Mouse (Mus musculus) embryonic stem cell, embryonic (primary cell): Measurements from ENCODE around the gene Eef1akmt2.

ENCODE experiments used
- CTCF ChIA-PET, 4 experiments: fragments of 300-600 bp in 2 of 4; fragments of 350-600 bp in 2 of 4; sonication (Branson Sonifier 250); formaldehyde crosslinking; loops; one replicate each; lab custom pipeline; 2022; ENCODE audit warnings: inconsistent platforms in 2 of 4; lab: Charles Lee
- POLR2A ChIA-PET, 4 experiments: fragments of 300-600 bp in 2 of 4; fragments of 350-600 bp in 2 of 4; sonication (Branson Sonifier 250); formaldehyde crosslinking; loops; one replicate each; lab custom pipeline; 2022; ENCODE audit warnings: antibody characterized with exemption in 4 of 4, inconsistent platforms in 1 of 4; lab: Charles Lee

The Eef1akmt2 gene

GRCm38 (mm10) chr7:132824346-132825022 is 28.0 kb downstream of the Eef1akmt2 start:
- ChIA-PET POLR2A (interaction anchor here in 1 of 4 experiments (1.2 to 2.6 kb wide), 2 partner anchors 10 to 13 kb away, joined by 3 to 10 read pairs; no protein-coding TSS in a partner anchor), CTCF (interaction anchor here in 2 of 4 experiments (0.8 to 1.5 kb wide), 2 partner anchors 14 to 73 kb away, joined by 3 to 4 read pairs; no protein-coding TSS in a partner anchor)

- CTCF ChIA-PET = interaction anchor here in 2 of 4 experiments (1.1 to 1.5 kb wide), 2 partner anchors 13 kb away, joined by 3 to 4 read pairs; no protein-coding TSS in a partner anchor
- POLR2A ChIA-PET = interaction anchor here in 1 of 4 experiments (0.9 to 2.6 kb wide), 3 partner anchors 12 to 21 kb away, joined by 4 to 10 read pairs (median 5); no protein-coding TSS in a partner anchor
These were observed 28.6 kb downstream of the Eef1akmt2 start for GRCm38 (mm10) chr7:132823832-132824231.

GRCm38 (mm10) chr7:132820692-132821091 is 31.8 kb downstream of the Eef1akmt2 start:
- CTCF ChIA-PET = no interaction called here
- POLR2A ChIA-PET = interaction anchor here in 2 of 4 experiments (0.5 to 1.1 kb wide), 3 partner anchors 9 to 270 kb away, joined by 3 to 5 read pairs (median 3); no protein-coding TSS in a partner anchor

GRCm38 (mm10) chr7:132817056-132817455 is 35.4 kb downstream of the Eef1akmt2 start:
- CTCF ChIA-PET = interaction anchor here in 3 of 4 experiments (0.7 to 1.7 kb wide), 4 partner anchors 37 to 160 kb away, joined by 3 to 5 read pairs (median 4); no protein-coding TSS in a partner anchor
- POLR2A ChIA-PET = interaction anchor here in 1 of 4 experiments (1.9 to 2.0 kb wide), 2 partner anchors 8 to 41 kb away, joined by 8 to 11 read pairs; partner anchors contain the start of gene Abraxas2

- POLR2A ChIA-PET = interaction anchor here in 3 of 4 experiments (0.9 to 4.9 kb wide), 7 partner anchors 13 to 150 kb away, joined by 3 to 31 read pairs (median 5); partner anchors contain the start of gene Abraxas2 (in 2 of the 3)
These were observed 35.9 kb downstream of the Eef1akmt2 start for GRCm38 (mm10) chr7:132816528-132816927.

GRCm38 (mm10) chr7:132815081-132815480 is 37.4 kb downstream of the Eef1akmt2 start:
- CTCF ChIA-PET = interaction anchor here in 1 of 4 experiments (1.8 to 1.9 kb wide), 2 partner anchors 80 to 82 kb away, joined by 4 read pairs; no protein-coding TSS in a partner anchor

More at GRCm38 (mm10) chr7:132816528-132816927, 35.9 kb downstream of the Eef1akmt2 start:
- CTCF ChIA-PET = interaction anchor here in 2 of 4 experiments (0.5 to 1.2 kb wide), 4 partner anchors 38 to 201 kb away, joined by 3 read pairs; partner anchors contain the start of gene Abraxas2 (in 1 of the 2)

GRCm38 (mm10) chr7:132814089-132814450 is 38.4 kb downstream of the Eef1akmt2 start:
- CTCF ChIA-PET = interaction anchor here in 2 of 4 experiments (0.6 to 1.9 kb wide), 5 partner anchors 11 to 1977 kb away, joined by 4 read pairs; no protein-coding TSS in a partner anchor
- POLR2A ChIA-PET = interaction anchor here in 3 of 4 experiments (0.6 to 4.9 kb wide), 13 partner anchors 9 to 158 kb away, joined by 3 to 31 read pairs (median 3); no protein-coding TSS in a partner anchor

More at GRCm38 (mm10) chr7:132815081-132815480, 37.4 kb downstream of the Eef1akmt2 start:
- POLR2A ChIA-PET = interaction anchor here in 3 of 4 experiments (0.6 to 4.9 kb wide), 13 partner anchors 8 to 81 kb away, joined by 3 to 31 read pairs (median 3); partner anchors contain the start of gene Abraxas2 (in 2 of the 3)

- POLR2A ChIA-PET = interaction anchor here in 3 of 4 experiments (0.6 to 5.9 kb wide), 16 partner anchors 9 to 1411 kb away, joined by 3 to 50 read pairs (median 4); partner anchors contain the start of gene Abraxas2 (in 1 of the 3)
These were observed 38.9 kb downstream of the Eef1akmt2 start, which contains the start of gene Fam53b for GRCm38 (mm10) chr7:132813416-132814088. Gene Fam53b, minus strand, starts transcription at chr7:132813886.

GRCm38 (mm10) chr7:132812619-132813415 is 39.7 kb downstream of the Eef1akmt2 start:
- CTCF ChIA-PET = interaction anchor here (0.6 to 2.7 kb wide), 10 partner anchors 32 to 1011 kb away, joined by 3 to 18 read pairs (median 4); no protein-coding TSS in a partner anchor
- POLR2A ChIA-PET = interaction anchor here in 3 of 4 experiments (0.6 to 5.9 kb wide), 25 partner anchors 10 to 1410 kb away, joined by 3 to 54 read pairs (median 5); partner anchors contain the start of genes Abraxas2 (in 1 of the 3) and Eef1akmt2 (in 1 of the 3)

More at GRCm38 (mm10) chr7:132813416-132814088, 38.9 kb downstream of the Eef1akmt2 start, which contains the start of gene Fam53b:
- CTCF ChIA-PET = interaction anchor here in 3 of 4 experiments (0.6 to 1.8 kb wide), 5 partner anchors 11 to 1976 kb away, joined by 4 read pairs; no protein-coding TSS in a partner anchor

GRCm38 (mm10) chr7:132811716-132812618 is 40.5 kb downstream of the Eef1akmt2 start:
- ChIA-PET POLR2A (interaction anchor here in 3 of 4 experiments (0.6 to 5.9 kb wide), 29 partner anchors 9 to 236 kb away, joined by 3 to 54 read pairs (median 7); partner anchors contain the start of genes Eef1akmt2 (in 2 of the 3) and Abraxas2 (in 1 of the 3)), CTCF (interaction anchor here (0.6 to 3.8 kb wide), 29 partner anchors 11 to 1012 kb away, joined by 3 to 69 read pairs (median 7); partner anchors contain the start of genes Abraxas2 (in 1 of the 4), Oat (in 1 of the 4) and Zranb1 (in 1 of the 4))

- POLR2A ChIA-PET = interaction anchor here in 3 of 4 experiments (0.6 to 5.9 kb wide), 50 partner anchors 8 to 305 kb away, joined by 3 to 54 read pairs (median 4); partner anchors contain the start of genes Abraxas2 (in 2 of the 3), Eef1akmt2 (in 2 of the 3) and Lhpp (in 1 of the 3)
- CTCF ChIA-PET = interaction anchor here (0.6 to 3.8 kb wide), 77 partner anchors 8 to 824 kb away, joined by 3 to 69 read pairs (median 4); partner anchors contain the start of genes Abraxas2 (in 2 of the 4), Eef1akmt2 (in 1 of the 4), Oat (in 1 of the 4) and Zranb1 (in 1 of the 4)
These were observed 41.6 kb downstream of the Eef1akmt2 start for GRCm38 (mm10) chr7:132810879-132811278.

GRCm38 (mm10) chr7:132810368-132810767 is 42.1 kb downstream of the Eef1akmt2 start:
- CTCF ChIA-PET = interaction anchor here (0.6 to 3.8 kb wide), 65 partner anchors 8 to 287 kb away, joined by 3 to 69 read pairs (median 4); partner anchors contain the start of genes Abraxas2 (in 2 of the 4), Eef1akmt2 (in 1 of the 4) and Oat (in 1 of the 4)
- POLR2A ChIA-PET = interaction anchor here in 3 of 4 experiments (0.6 to 5.9 kb wide), 39 partner anchors 8 to 306 kb away, joined by 3 to 54 read pairs (median 4); partner anchors contain the start of genes Abraxas2 (in 2 of the 3) and Eef1akmt2 (in 1 of the 3)

GRCm38 (mm10) chr7:132809721-132810120 is 42.8 kb downstream of the Eef1akmt2 start:
- POLR2A ChIA-PET = interaction anchor here in 3 of 4 experiments (0.6 to 5.9 kb wide), 29 partner anchors 8 to 821 kb away, joined by 3 to 54 read pairs (median 5); partner anchors contain the start of genes Abraxas2 (in 1 of the 3) and Lhpp (in 1 of the 3)
- CTCF ChIA-PET = interaction anchor here (0.8 to 3.8 kb wide), 16 partner anchors 8 to 171 kb away, joined by 3 to 69 read pairs (median 8); partner anchors contain the start of gene Abraxas2 (in 1 of the 4)
